Mouse (Mus musculus) kidney, postnatal 4 days (tissue): ENCODE results near the gene Pex7.
A peak's percentile ranks its signal among the peaks of the same experiment; 100 is the strongest.
"Not testable (repeated sequence)": the region's sequence is repeated elsewhere in the genome, so short reads cannot be mapped to it uniquely, and the experiment has no call there.

ENCODE experiments used
- DNase-seq, 2 experiments: peaks; one replicate each; pipeline ENCODE4 v3.0.0; 2021; ENCODE audit warnings: mixed read lengths in 2 of 2

Pex7 gene

DNA sequence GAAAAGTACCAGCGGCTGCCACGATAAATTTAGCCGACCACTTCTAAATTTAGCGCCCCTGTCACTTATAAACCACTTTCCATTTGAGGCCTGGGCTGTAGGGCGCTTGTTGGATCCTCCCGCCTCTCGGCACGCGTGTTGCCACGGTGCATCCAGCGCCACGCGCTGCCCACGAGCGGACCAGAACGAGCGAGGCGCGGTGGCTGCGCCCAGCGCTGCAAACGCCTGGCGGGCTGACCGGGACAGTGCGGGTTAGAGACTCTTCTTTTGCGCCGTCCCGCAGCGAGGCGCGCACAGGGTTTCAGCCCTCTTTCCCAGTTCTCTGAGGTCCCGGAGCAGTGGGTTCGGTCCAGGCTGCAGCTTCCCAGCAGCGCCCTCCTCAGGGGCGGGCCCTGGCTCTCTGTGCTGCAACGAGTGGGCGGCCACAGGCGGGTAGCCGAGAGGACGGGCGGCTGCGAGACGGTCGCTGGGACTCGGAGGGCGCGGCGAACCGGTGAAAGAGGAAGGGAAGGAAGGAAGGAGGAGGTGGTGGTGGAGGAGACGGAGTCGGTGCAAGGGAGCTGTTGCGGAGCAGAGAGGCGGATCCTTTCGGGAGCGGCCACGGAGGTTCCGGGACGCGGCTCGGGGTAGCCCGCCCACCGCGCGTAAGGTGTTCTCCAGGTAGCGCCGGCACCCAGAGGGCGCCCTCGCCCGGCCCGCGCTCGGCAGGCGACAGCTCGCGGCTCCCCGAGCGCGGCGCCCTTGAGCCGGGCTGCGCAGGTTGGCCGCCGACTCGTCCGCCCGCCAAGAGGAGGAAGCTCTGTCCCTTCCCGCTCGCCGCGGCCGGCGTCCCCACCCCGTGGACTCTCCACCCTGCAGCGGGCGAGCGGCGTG is 26.3 kb upstream of the Pex7 start:
- peak; percentile 83 to 91 for DNase-seq

GRCm38 (mm10) chr10:19932986-19933385 is 25.5 kb upstream of the Pex7 start:
- DNase-seq = no peak

GRCm38 (mm10) chr10:19928205-19928604 is 20.7 kb upstream of the Pex7 start:
- no peak for DNase-seq

DNA sequence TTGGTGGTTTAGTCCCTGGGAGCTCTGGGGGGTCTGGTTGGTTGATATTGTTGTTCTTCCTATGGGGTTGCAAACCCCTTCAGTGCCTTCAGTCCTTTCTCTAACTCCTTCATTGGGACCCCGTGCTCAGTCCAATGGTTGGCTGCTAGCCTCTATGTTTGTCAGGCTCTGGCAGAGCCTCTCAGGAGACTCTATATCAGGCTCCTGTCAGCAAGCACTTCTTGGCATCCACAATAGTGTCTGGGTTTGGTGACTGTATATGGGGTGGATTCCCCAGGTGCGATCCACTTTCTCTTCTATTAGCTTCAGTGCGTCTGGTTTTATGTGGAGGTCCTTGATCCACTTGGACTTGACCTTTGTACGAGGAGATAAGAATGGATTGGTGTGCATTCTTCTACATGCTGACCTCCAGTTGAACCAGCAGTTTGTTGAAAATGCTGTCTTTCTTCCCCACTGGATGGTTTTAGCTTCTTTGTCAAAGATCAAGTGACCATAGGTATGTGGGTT is 19.0 kb upstream of the Pex7 start:
- DNase-seq = not testable (repeated sequence)

DNA sequence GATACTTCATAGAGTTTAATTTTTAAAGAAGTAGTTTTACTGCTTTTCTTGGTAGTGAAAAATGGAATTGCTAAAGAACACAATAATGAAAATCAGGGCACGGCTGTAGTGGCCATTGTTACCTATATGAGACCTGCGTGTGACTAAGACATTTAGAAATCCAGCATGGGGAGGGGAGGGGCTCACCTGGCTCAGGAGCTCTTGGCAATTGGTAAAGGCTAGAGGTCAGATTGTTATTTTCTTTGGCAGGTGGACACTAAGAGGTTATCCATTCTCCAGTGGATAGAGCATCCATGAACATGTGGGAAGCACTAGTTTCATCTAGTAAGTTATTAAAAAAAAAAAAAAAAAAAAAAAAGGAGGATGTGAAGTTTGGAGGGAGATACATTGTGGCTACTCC is 16.8 kb upstream of the Pex7 start:
- DNase-seq = no peak

DNA sequence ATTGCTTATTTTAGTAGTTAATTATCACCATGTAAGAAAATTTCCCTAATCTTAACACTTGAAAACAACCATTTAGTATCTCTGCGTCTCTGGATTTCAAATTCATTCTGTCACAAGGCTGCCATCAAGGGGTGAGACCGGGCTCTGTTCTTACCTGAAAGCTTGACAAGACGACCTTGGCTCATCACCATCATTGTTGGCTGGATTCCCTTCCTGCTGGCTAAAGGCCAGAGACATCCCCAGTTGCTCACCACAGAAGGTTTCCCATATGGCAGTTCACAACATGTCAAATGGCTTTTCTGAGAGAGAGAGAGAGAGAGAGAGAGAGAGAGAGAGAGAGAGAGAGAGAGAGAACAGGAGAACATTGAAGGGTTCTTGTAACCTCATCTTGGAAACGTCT is 14.9 kb upstream of the Pex7 start:
- no peak for DNase-seq

GRCm38 (mm10) chr10:19915301-19915700 is 7.8 kb upstream of the Pex7 start:
- DNase-seq = peak; percentile 69 to 79

DNA sequence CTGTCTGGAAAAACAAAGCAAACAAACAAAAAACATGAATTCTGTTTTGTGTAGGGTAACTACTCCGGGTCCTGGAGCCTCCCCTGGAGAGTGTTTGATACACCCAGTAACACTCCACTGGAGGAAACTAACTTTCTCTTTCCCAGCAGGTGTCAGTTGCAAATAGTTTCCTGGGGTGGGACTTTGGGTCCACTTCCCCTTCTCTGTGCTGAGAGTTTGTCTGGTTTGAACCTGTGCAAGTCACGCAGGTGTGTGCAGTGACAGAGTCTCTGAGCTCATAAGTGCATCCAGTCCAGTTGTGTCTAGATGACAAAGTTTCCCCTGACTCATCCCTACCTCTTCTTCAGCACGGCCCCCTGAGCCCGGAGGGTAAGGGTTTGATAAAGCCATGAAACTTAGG is 6.3 kb upstream of the Pex7 start:
- no peak for DNase-seq

- DNase-seq = no peak
Observed at GRCm38 (mm10) chr10:19911583-19911982, 4.1 kb upstream of the Pex7 start.

- no peak for DNase-seq
Observed at GRCm38 (mm10) chr10:19910516-19910915, 3.0 kb upstream of the Pex7 start.

GRCm38 (mm10) chr10:19908076-19908475 is 587 bp upstream of the Pex7 start:
- DNase-seq = no peak

DNA sequence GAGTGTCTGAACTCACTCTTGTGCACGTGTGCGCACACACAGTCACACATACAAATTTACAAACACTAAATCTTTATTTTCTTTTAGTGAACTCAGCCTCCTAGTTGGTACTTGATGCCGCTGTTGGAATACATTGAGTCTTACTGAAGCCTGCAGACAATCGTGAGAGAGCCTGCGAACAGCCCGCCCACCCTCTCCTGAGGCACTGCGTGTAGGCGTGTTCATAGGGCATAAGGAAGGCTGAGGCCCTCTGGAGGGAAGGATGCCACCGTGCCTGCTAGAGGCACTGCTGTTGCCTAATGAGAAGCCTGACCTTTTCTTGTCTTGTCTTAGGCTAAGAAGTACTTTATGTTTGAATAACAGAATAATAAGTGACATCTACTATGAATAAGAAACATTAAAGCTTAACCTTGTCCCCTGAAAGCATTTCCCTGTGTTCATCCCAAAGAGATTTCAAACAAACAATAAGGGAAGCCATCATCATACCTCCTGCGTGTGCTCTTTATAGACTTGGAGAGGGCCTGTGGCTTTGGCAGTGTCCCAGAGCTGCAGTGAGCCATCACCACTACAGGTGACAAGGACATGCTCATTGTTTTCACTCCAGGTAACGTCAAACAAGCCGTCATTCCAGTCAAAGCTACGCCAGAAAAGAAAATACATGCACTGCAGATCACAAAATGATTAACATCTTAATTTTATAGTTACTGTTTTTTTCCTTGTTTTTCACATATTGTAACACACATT is 3.2 kb downstream of the Pex7 start:
- DNase-seq = no peak

- DNase-seq = no peak
Observed at GRCm38 (mm10) chr10:19901992-19902391, 5.5 kb downstream of the Pex7 start.

DNA sequence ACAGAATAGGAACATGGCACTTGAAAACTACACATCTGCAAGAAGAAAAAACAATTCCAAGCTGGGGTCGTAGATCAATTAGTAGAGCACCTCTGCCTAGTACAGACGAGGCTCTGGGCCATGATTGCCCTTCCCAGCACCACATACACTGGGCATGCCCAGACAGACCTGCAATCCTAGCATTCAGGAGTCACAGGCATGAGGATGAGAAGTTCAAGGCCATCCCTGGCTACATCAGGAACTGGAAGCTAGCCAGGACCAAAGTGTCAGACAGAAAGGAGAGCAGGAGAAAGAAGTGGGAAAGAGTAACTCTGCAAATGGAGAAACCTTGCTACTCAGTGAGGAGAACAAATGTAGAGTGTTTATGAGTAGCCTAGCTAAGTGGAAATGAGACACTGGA is 7.3 kb downstream of the Pex7 start:
- no peak for DNase-seq

- DNase-seq = peak; percentile 56
Observed at GRCm38 (mm10) chr10:19893976-19894375, 13.5 kb downstream of the Pex7 start.

DNA sequence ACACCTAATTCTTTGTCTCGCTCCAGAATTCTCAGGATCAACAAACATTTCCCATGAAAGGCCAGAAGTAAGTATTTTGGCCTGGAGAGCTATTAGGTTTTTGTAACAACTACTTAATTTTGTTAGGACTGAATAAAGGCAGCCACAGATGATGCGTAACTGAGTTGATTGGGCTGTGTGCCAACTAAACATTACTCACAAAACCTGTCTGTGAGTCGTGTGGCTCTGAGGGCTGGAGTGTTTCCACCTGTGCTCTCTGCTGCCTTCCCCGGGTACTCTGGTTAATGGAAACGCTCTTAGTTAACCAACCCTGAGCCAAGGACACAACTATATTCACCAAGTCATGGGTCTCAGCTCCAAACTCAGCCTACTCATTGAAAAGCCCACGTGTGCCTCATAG is 14.3 kb downstream of the Pex7 start:
- DNase-seq = peak; percentile 5 to 16

GRCm38 (mm10) chr10:19891686-19892085 is 15.8 kb downstream of the Pex7 start:
- no peak for DNase-seq

GRCm38 (mm10) chr10:19889908-19890307 is 17.6 kb downstream of the Pex7 start:
- DNase-seq = no peak

DNA sequence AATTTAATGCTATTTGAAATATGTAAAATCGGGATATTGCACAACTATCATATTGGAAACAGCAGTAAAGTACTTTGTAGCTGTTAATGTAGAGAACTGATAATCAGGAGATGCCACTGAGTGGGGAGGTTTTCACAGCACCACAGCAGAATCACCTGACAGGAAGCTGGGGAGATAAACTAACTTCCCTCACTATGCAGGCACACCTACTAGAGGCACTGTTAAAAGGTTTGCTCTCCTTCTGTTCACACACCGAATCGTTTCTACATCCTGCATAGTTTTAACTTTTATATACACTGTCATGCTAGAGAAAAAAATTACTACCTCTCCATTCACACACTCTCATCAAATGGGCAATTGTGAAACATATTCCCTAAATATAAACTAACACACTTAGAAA is 21.2 kb downstream of the Pex7 start:
- no peak for DNase-seq

- DNase-seq = no peak
Observed at GRCm38 (mm10) chr10:19884409-19884808, 23.1 kb downstream of the Pex7 start.

GRCm38 (mm10) chr10:19880437-19880836 is 27.1 kb downstream of the Pex7 start:
- DNase-seq = no peak

DNA sequence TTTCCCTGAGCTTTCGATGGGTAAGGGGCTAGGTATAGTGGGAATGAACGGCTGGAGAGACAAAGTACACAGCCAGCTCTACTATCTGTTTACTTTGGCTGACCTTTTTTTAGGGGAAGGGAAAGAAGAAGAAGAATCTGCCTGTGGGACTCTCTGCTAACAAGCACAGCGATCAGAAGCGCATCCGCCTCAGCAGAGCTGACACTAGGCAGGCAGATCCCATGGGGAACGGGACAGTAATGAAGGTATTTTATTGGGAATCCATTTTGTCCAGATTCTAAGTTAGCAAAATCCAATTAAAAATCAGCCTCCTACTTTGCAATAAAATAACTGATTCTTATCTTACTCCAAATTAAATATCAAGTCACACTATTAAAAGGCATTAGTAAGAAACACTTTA is 28.3 kb downstream of the Pex7 start:
- no peak for DNase-seq

DNA sequence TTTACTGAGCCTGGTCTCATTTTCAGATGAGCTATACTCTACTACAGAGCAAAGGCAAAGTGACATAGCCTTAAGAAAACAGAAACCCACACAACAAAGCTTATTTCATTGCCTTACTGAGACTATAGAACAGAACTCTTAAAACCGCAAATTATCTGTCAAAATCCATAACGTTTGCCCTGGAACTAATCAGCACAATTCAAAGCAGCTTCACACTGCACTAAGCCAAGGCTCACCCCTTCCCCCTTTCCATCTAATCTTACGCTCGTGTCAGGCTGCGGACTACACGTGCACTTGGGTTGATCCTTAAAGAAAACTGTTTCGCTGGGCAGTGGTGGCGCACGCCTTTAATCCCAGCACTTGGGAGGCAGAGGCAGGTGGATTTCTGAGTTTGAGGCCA is 29.8 kb downstream of the Pex7 start:
- no peak for DNase-seq

DNA sequence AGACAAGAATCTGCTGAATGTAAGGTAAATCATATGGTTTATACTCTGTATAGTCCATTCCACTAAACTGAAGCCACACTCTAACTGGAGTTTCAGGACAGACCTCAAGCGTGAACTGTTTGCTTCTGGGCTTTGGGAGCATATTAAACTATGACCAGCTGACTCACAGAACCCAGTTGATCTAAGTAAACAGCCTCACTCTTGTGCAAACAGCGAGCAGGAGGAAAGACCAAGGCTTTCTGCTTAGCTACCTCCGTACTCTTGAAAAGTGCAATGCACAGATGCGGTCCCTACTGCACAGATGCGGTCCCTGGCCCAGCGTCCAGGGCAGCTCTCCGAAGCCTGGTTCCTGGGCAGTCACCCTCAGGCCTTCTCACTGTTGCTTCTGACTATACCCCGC is 30.2 kb downstream of the Pex7 start:
- DNase-seq = no peak
